ENCODE assay signal across 19 mouse cellular contexts in genomic region chr11:84774870-84775514, GRCm38 (mm10). TPM values are rescaled to one million over a fixed set of nuclear protein-coding genes. Genes with fewer than 3 reads are reported as not detected.
A peak's percentile ranks its signal among the peaks of the same experiment; 100 is the strongest.
DNase-seq lines count a peak whose midpoint lies in the region; ATAC-seq and TF ChIP-seq lines count a peak whose summit lies in the region.
"Had no signal": no experiment of that assay in that cellular context is flagged by ENCODE, and none has a peak within 500 bp of the region (broad histone marks: within the 10 kb centered on the region; RNA-seq: fewer than 3 reads in every experiment).

No protein-coding gene starts in this region.

- no peak for ATAC-seq in forebrain, postnatal 0 days
- ATAC-seq in midbrain, postnatal 0 days (ENCODE audit: low FRiP score): no peak
- ATAC-seq: CD4-positive, CD25-positive, alpha-beta regulatory T cell, adult 4 months had no signal

- no peaks in the 10 kb centered on the region for H3K36me3 ChIP-seq in forebrain, embryonic 10.5 days (replicated peaks)
- no peaks in the 10 kb centered on the region for H3K36me3 ChIP-seq in forebrain, postnatal 0 days (ENCODE audit: insufficient read depth)
- no peaks in the 10 kb centered on the region for H3K36me3 ChIP-seq in hindbrain, embryonic 10.5 days
- H3K36me3 ChIP-seq in limb, embryonic 10.5 days: no peaks in the 10 kb centered on the region
- no peaks in the 10 kb centered on the region for H3K36me3 ChIP-seq in midbrain, postnatal 0 days (ENCODE audit: insufficient read depth, low read length)
- H3K36me3 ChIP-seq: G1E; heart, embryonic 15.5 days; liver, embryonic 15.5 days had no signal

- 0 out of 2 replicates have a peak overlapping the region, but pooled peaks have one; percentile 49 for H3K27ac ChIP-seq in forebrain, embryonic 10.5 days
- no peak overlapping the region for H3K27ac ChIP-seq in forebrain, postnatal 0 days (ENCODE audit: low read depth, low read length)
- peak overlapping the region; percentile 57; the same call in 1 of the 2 replicates for H3K27ac ChIP-seq in hindbrain, embryonic 10.5 days
- H3K27ac ChIP-seq in limb, embryonic 10.5 days: peak overlapping the region; percentile 7; the same call in 1 of the 2 replicates
- 0 out of 2 replicates have a peak overlapping the region, but pooled peaks have one; percentile 18 for H3K27ac ChIP-seq in midbrain, postnatal 0 days (ENCODE audit: low read depth, low read length)
- H3K27ac ChIP-seq: heart, embryonic 15.5 days; liver, embryonic 15.5 days had no signal

- H3K4me1 ChIP-seq in forebrain, embryonic 10.5 days: peaks cover 42% of the 10 kb centered on the region
- H3K4me1 ChIP-seq in forebrain, postnatal 0 days (ENCODE audit: insufficient read depth): 0 out of 2 replicates have a peak, but pooled peaks cover 5% of the 10 kb centered on the region
- H3K4me1 ChIP-seq in hindbrain, embryonic 10.5 days (replicated peaks): peaks cover 54% of the 10 kb centered on the region
- H3K4me1 ChIP-seq in limb, embryonic 10.5 days: peaks cover 30% of the 10 kb centered on the region
- H3K4me1 ChIP-seq in midbrain, postnatal 0 days (ENCODE audit: insufficient read depth, low read length): no peaks in the 10 kb centered on the region
- H3K4me1 ChIP-seq: liver, embryonic 15.5 days had no signal

- 71% methylated on average over 13 of the region's 13 CpGs for WGBS in forebrain, embryonic 10.5 days
- 19% methylated on average over 13 of the region's 13 CpGs for WGBS in forebrain, postnatal 0 days
- 62% methylated on average over 13 of the region's 13 CpGs for WGBS in hindbrain, embryonic 10.5 days
- WGBS in limb, embryonic 10.5 days: 60% methylated on average over 13 of the region's 13 CpGs
- WGBS in midbrain, postnatal 0 days: 45% methylated on average over 13 of the region's 13 CpGs

- H3K4me2 ChIP-seq in forebrain, postnatal 0 days (ENCODE audit: low read depth): no peak overlapping the region
- no peak overlapping the region for H3K4me2 ChIP-seq in midbrain, postnatal 0 days (ENCODE audit: low read depth, low read length, poor library complexity, severe bottlenecking)
- H3K4me2 ChIP-seq: heart, embryonic 15.5 days; liver, embryonic 15.5 days had no signal

- H3K4me3 ChIP-seq in forebrain, embryonic 10.5 days: no peak overlapping the region
- no peak overlapping the region for H3K4me3 ChIP-seq in forebrain, postnatal 0 days (ENCODE audit: low read depth, low read length)
- no peak overlapping the region for H3K4me3 ChIP-seq in hindbrain, embryonic 10.5 days
- H3K4me3 ChIP-seq in limb, embryonic 10.5 days: no peak overlapping the region
- no peak overlapping the region for H3K4me3 ChIP-seq in midbrain, postnatal 0 days (ENCODE audit: low read depth, low read length)
- H3K4me3 ChIP-seq: heart, embryonic 15.5 days; liver, embryonic 15.5 days had no signal

- peaks cover 95% of the 10 kb centered on the region for H3K27me3 ChIP-seq in forebrain, embryonic 10.5 days (ENCODE audit: poor library complexity, severe bottlenecking)
- peaks cover 60% of the 10 kb centered on the region for H3K27me3 ChIP-seq in forebrain, postnatal 0 days (ENCODE audit: insufficient read depth, low read length)
- H3K27me3 ChIP-seq in hindbrain, embryonic 10.5 days (ENCODE audit: insufficient read depth, poor library complexity, severe bottlenecking): peaks cover 82% of the 10 kb centered on the region
- H3K27me3 ChIP-seq in limb, embryonic 10.5 days (ENCODE audit: low read depth, poor library complexity, severe bottlenecking): peaks cover 55% of the 10 kb centered on the region
- no peaks in the 10 kb centered on the region for H3K27me3 ChIP-seq in midbrain, postnatal 0 days (ENCODE audit: insufficient read depth, low read length)

- TF ChIP-seq CTCF in forebrain, postnatal 0 days (IDR thresholded peaks at IDR 0.05; ENCODE audit: low read depth): no peak
- TF ChIP-seq CTCF in midbrain, postnatal 0 days (IDR thresholded peaks at IDR 0.05): no peak

- DNase-seq in forebrain, embryonic 10.5 days (ENCODE audit: extremely low spot score, low spot score): no peak
- no peak for DNase-seq in forebrain, postnatal 0 days
- no peak for DNase-seq in hindbrain, embryonic 10.5 days (ENCODE audit: low spot score)
- DNase-seq in limb, embryonic 10.5 days (ENCODE audit: low spot score): no peak
- DNase-seq in midbrain, postnatal 0 days (ENCODE audit: low spot score): no peak
- DNase-seq in testis, postnatal 14 days (ENCODE audit: low spot score): no peak
- no peak for DNase-seq in cerebellum, postnatal 4 days (ENCODE audit: low spot score in 2 of 2)
- no peak for DNase-seq in right cerebral cortex, postnatal 4 days
- DNase-seq: cerebellum, adult 9-11 months; heart, adult 11 months; kidney, adult 2 months; kidney, postnatal 25 days; layer of hippocampus, adult 9-11 months; lung, postnatal 14 days; thymus, adult 18-20 months had no signal

- no peak overlapping the region for H3K9ac ChIP-seq in forebrain, postnatal 0 days
- no peak overlapping the region for H3K9ac ChIP-seq in midbrain, postnatal 0 days (replicated peaks; ENCODE audit: low read length, poor library complexity, severe bottlenecking)
- H3K9ac ChIP-seq: heart, embryonic 15.5 days; liver, embryonic 15.5 days had no signal

- no peaks in the 10 kb centered on the region for H3K9me3 ChIP-seq in forebrain, embryonic 10.5 days
- no peaks in the 10 kb centered on the region for H3K9me3 ChIP-seq in forebrain, postnatal 0 days (ENCODE audit: low read length)
- H3K9me3 ChIP-seq in hindbrain, embryonic 10.5 days: no peaks in the 10 kb centered on the region
- no peaks in the 10 kb centered on the region for H3K9me3 ChIP-seq in limb, embryonic 10.5 days (replicated peaks)
- H3K9me3 ChIP-seq in midbrain, postnatal 0 days (ENCODE audit: low read length): no peaks in the 10 kb centered on the region
- H3K9me3 ChIP-seq: G1E; heart, embryonic 15.5 days; liver, embryonic 15.5 days had no signal

RNA-seq across cellular contexts. Expression of gene Mrm1, which starts 44.3 kb away (rescaled TPM):
- polyA plus RNA-seq in forebrain, embryonic 10.5 days (2016; fragmentation: Nextera tagmentation; extraction: Ambion mirVana): 12.3 and 14.9 TPM in 2 replicates
- total RNA-seq in forebrain, postnatal 0 days (2014; rRNA removed): 14.6 and 18.2 TPM in 2 replicates
- 12.1 and 12.8 TPM in 2 replicates for polyA plus RNA-seq in forebrain, postnatal 0 days (2015; fragmentation: Nextera tagmentation; extraction: Ambion mirVana)
- 12.2 and 13.9 TPM in 2 replicates for polyA plus RNA-seq in hindbrain, embryonic 10.5 days (2016; fragmentation: Nextera tagmentation; extraction: Ambion mirVana)
- polyA plus RNA-seq in limb, embryonic 10.5 days (2016; fragmentation: Nextera tagmentation; extraction: Ambion mirVana): 8.3 and 9.4 TPM in 2 replicates
- 14.2 and 15.5 TPM in 2 replicates for total RNA-seq in midbrain, postnatal 0 days (2014; rRNA removed)
- 13.1 and 16.9 TPM in 2 replicates for polyA plus RNA-seq in midbrain, postnatal 0 days (2015; fragmentation: Nextera tagmentation; extraction: Ambion mirVana)

RNA-seq across cellular contexts. Expression of gene Dhrs11, which starts 53.8 kb away (rescaled TPM):
- polyA plus RNA-seq in forebrain, embryonic 10.5 days (2016; fragmentation: Nextera tagmentation; extraction: Ambion mirVana): 13.4 and 16.9 TPM in 2 replicates
- 4.8 and 8.3 TPM in 2 replicates for total RNA-seq in forebrain, postnatal 0 days (2014; rRNA removed)
- 7.8 TPM in 2 replicates for polyA plus RNA-seq in forebrain, postnatal 0 days (2015; fragmentation: Nextera tagmentation; extraction: Ambion mirVana)
- 13.1 and 15.1 TPM in 2 replicates for polyA plus RNA-seq in hindbrain, embryonic 10.5 days (2016; fragmentation: Nextera tagmentation; extraction: Ambion mirVana)
- polyA plus RNA-seq in limb, embryonic 10.5 days (2016; fragmentation: Nextera tagmentation; extraction: Ambion mirVana): 12.6 and 14.2 TPM in 2 replicates
- 7.6 and 10.1 TPM in 2 replicates for total RNA-seq in midbrain, postnatal 0 days (2014; rRNA removed)
- polyA plus RNA-seq in midbrain, postnatal 0 days (2015; fragmentation: Nextera tagmentation; extraction: Ambion mirVana): 9.1 and 12.3 TPM in 2 replicates
